Mouse (Mus musculus) lung, adult 2 months (tissue): ENCODE measurements at regions not wholly inside any gene's neighbourhood (a gene's known extent, or its start where the extent isn't known, plus 50 kb on each side); places are given as distances from the start of the nearest gene placed in this dataset.

Experiments
- DNase-seq: peaks from one replicate; pipeline ENCODE4 v3.0.0; 2022
- H3K4me1 ChIP-seq: fragments of 200-500 bp; 2 replicates; pipeline ENCODE4 v1.6.1; 2011; ENCODE audit warnings: low read length; ENCODE audit not compliant: control insufficient read depth, insufficient read depth
- H3K4me3 ChIP-seq: fragments of 200-500 bp; replicated peaks from 2 replicates; pipeline ENCODE3; 2011; ENCODE audit warnings: low read depth, mild to moderate bottlenecking, control low read depth, low read length; ENCODE audit errors: extremely low read depth
- CTCF ChIP-seq: fragments of 200-500 bp; IDR thresholded peaks from 2 replicates; pipeline ENCODE4 v1.5.1; 2011; ENCODE audit warnings: mild to moderate bottlenecking, low read length, control low read depth; ENCODE audit not compliant: insufficient read depth
- POLR2A ChIP-seq: fragments of 200-500 bp; IDR thresholded peaks from 2 replicates; pipeline ENCODE4 v1.6.1; 2011; ENCODE audit warnings: low read depth, mild to moderate bottlenecking, control low read depth, low read length, borderline replicate concordance; ENCODE audit errors: extremely low read depth
- WGBS: fragments of 180-500 bp; shearing (Covaris S2); methylation state at CpG from one replicate; pipeline ENCODE4 v1.1.7; 2018; 5-methylcytosine and 5-hydroxymethylcytosine counted together

DNA sequence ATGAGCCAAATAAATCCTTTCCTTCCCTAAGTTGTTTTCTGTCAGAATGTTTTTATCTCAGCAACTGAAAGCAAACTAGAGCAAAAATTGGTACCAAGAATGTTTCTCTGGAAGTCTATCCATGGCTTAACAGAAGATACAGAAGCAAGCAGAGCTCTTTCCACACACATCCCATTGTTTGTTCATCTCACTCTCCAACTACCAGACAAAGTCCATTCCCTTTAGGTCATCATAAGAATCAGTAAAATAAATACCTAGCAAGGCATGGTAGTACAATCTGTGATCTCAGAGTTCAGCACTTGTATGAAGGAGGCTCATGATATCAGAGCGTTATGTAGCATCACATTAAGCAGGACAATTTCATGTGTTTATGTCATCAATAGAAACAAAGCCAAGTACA, 257.3 kb upstream of the Onecut1 start:
- TF ChIP-seq POLR2A (no peak), CTCF (no peak)
- no peak for DNase-seq

DNA sequence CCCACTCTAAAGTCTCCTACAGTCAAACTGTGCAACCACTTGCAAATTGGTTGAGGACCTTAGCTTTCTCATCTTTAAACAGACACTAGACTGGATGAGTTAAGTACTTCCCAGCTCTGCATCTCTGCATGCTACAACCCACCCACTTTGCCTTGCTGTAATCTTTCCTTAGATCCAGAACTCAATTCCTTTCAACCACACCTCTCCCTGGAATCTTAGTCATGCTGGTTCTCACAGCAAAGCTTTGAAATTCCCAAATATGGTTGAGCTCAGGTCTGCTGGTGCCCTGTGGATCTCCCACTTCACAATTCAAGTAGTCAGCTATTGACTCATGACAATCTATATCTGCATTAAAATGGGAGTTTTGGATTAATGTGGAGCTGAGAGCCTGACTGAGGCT, 239.8 kb upstream of the Onecut1 start:
- no peak for DNase-seq
- no peaks in the 10 kb centered on the region for H3K4me1 ChIP-seq
- no peak overlapping the region for H3K4me3 ChIP-seq
- no peak for TF ChIP-seq POLR2A
- no peak for TF ChIP-seq CTCF

More for the DNA sequence above, 257.3 kb upstream of the Onecut1 start:
- no peak overlapping the region for H3K4me3 ChIP-seq
- WGBS: 100% methylated on average over 1 of the region's 1 CpGs
- no peaks in the 10 kb centered on the region for H3K4me1 ChIP-seq

DNA sequence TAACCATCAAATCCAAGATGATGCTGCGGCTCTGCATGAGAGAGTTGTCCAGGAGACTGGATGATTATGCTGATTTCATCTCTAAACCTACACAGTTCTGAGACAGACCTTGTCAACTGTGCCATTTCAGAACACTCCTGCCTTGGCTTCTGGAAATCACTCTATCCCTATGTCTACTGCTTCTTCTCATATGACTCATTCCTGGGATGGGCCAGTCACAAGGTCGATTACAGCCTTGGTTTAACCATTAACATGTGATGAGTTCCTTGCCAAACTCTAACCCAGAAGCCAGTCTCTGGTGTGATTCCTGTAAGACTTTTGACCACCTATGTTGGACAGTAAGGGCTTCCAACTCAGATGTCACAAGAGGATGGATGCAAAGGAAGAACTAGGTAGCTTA, 216.3 kb upstream of the Onecut1 start:
- no peak for DNase-seq
- H3K4me1 ChIP-seq: no peaks in the 10 kb centered on the region
- WGBS: 70% methylated on average over 2 of the region's 2 CpGs
- H3K4me3 ChIP-seq: no peak overlapping the region
- TF ChIP-seq CTCF (no peak), POLR2A (no peak)

DNA sequence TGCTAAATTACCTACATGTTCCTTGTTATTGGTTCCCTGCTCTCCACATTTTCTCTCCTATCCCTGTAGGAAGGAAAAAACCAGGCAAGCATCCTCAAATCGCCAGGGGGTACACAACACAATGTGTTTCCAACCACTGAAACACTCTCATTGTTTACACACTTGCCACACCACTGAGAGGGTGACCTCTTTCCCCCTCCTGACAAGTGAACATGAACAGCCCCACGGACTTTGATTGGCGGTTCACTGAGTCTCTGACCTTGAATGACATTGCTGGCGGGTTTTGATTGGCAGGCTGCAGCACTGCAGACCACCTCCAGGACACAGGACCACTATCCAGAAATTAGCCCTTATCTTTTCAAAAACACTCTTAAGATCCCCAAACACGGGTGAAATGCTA, 211.7 kb upstream of the Onecut1 start:
- WGBS: 53% methylated on average over 5 of the region's 5 CpGs
- TF ChIP-seq POLR2A: no peak
- TF ChIP-seq CTCF: no peak
- no peak overlapping the region for H3K4me3 ChIP-seq
- H3K4me1 ChIP-seq: no peaks in the 10 kb centered on the region
- DNase-seq: no peak

DNA sequence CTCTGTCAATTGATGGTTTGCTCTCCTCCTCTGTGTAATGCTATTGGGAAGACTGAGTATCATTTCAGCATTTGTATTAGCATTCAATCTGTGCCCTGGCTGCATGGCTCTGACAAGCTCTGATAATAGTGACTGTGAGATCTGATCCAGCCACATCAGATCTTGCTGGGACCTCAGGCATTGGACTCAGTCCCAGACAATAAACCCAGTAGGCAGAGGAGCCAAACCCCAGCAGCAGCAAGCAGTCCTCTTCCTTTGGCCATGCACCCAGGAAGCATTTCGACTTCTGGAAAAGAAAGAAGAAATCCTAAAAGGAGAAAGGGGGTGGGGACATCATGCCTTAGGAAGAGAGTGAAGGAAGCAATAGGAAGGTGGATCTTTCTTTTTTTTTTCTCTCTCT, 205.8 kb upstream of the Onecut1 start:
- WGBS: 42% methylated on average over 1 of the region's 1 CpGs

DNA sequence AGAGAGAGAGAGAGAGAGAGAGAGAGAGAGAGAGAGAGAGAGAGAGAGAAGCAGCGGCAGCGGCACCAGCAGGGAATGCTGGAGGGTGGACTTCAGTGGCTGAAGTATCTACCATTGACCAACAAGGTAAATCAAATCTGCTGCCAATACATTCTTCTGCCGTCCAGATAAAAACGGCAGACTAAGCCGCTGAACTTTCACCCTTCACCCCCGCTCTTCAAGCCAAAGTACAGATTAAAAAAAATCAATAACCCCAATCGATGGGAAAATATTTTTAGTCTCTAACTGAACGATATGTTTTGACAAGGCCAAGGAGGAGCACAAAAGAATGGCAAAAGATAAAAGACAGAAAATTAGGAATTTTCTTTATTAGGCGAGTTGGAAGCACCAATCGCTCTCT, 205.3 kb upstream of the Onecut1 start:
- Histone ChIP-seq H3K4me3 (no peak overlapping the region), H3K4me1 (no peaks in the 10 kb centered on the region)
- DNase-seq: no peak
- TF ChIP-seq POLR2A: no peak
- TF ChIP-seq CTCF: no peak
- 73% methylated on average over 10 of the region's 10 CpGs for WGBS

More for the DNA sequence above, 205.8 kb upstream of the Onecut1 start:
- Histone ChIP-seq H3K4me3 (no peak overlapping the region), H3K4me1 (no peaks in the 10 kb centered on the region)
- no peak for DNase-seq
- TF ChIP-seq CTCF: no peak
- TF ChIP-seq POLR2A: no peak

DNA sequence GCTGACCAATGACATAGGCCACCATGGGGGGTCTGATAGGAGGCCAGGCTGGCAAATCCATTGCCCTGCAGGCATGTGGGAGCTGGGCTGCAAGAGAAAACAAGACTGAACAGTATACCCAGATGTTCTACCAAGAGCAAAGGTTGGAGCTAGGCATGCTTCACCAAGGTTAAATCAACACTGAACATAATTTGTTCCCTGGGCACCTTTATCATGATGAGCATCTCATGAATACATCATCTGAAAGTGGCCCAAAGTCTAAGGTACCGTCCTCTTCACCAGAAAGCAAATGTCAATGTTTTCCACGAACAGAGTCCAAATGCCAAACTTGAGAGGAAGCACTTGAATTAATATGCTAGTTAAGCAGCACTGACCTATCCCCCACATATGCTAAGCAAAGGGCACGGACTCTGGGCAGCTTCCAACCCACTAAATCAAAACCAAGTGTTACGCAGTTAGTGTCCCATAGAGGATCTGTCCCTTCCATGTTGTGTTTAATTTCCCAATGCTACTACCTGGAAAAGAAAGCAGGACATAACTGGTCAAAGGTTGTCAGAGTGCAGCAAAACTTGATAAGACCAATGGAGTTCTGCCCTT, 190.3 kb upstream of the Onecut1 start:
- WGBS: 81% methylated on average over 4 of the region's 4 CpGs

DNA sequence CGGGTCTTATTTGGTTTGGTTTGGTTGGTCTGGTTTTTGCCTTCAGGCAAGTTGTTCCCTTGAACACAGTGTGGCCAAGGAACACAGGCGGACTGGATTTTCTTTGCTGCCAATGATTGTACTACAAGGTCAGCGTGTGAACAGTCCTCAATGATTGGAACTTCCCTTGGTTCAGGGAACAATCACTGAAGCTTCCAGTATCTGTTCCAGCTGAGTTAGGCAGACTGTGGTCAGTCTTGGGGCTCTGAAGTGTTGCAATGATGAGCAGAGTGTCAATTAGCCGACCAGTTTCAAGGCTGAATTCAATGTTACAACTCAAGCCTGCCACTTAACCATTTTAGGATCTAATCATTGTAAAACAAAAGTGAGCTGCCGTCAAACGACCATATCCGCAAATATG, 189.5 kb upstream of the Onecut1 start:
- no peak for DNase-seq
- 90% methylated on average over 7 of the region's 7 CpGs for WGBS
- TF ChIP-seq POLR2A (no peak), CTCF (no peak)

More for the DNA sequence above, 190.3 kb upstream of the Onecut1 start:
- no peak for DNase-seq
- no peaks in the 10 kb centered on the region for H3K4me1 ChIP-seq
- no peak overlapping the region for H3K4me3 ChIP-seq
- TF ChIP-seq CTCF (no peak), POLR2A (no peak)

DNA sequence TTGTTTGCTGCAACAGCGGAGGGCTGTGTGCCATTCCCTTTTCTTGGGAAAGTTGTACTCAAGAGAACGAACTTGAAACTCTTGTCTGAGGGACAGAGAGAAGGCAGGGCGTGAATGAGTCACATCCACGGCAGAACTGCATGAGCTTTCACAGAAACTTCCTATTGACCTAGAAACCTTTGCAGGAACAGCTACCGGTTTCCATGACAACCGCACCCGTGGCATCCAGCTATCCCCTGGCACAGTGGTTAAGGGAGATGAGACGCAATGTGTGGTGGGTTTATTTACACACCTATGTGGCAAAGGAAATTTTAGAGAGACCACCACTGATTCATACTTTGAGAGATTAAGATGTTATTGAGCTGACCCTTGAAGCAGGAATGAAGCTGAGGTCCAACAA, 163.5 kb upstream of the Onecut1 start:
- 65% methylated on average over 8 of the region's 8 CpGs for WGBS
- no peak for TF ChIP-seq CTCF
- TF ChIP-seq POLR2A: no peak
- H3K4me1 ChIP-seq: no peaks in the 10 kb centered on the region
- no peak overlapping the region for H3K4me3 ChIP-seq
- DNase-seq: no peak

More for the DNA sequence above, 189.5 kb upstream of the Onecut1 start:
- Histone ChIP-seq H3K4me1 (no peaks in the 10 kb centered on the region), H3K4me3 (no peak overlapping the region)

DNA sequence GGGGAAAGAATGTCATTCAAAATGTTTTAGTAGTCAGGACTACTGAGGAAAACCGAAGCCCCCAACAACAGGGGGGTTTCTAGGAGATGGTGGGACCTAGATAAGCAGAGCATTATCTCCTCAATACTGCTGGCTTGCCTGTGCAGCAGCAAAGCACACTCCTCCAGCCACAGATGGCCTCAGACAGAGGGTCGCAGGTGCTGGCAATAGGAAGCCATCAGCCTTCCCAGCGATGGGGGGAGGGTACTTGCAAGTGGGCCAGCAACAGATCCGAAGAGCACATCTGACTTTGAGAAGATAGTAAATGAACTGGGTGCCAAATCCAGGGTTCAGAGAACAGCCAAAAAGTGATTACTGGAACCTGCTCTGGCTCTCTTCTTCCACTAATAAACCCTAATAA, 156.0 kb upstream of the Onecut1 start:
- H3K4me3 ChIP-seq: no peak overlapping the region
- TF ChIP-seq CTCF: no peak
- no peak for TF ChIP-seq POLR2A
- H3K4me1 ChIP-seq: no peaks in the 10 kb centered on the region
- WGBS: 36% methylated on average over 4 of the region's 4 CpGs
- DNase-seq: no peak
